20 mouse cellular contexts compared by ENCODE assay signal in genomic region chr17:28714006-28714405, GRCm38 (mm10). TPM values are rescaled to one million over a fixed set of nuclear protein-coding genes. Genes with fewer than 3 reads are reported as not detected.
DNase-seq lines count a peak whose midpoint lies in the region; ATAC-seq and TF ChIP-seq lines count a peak whose summit lies in the region.
"Had no signal": no experiment of that assay in that cellular context is flagged by ENCODE, and none has a peak within 500 bp of the region (broad histone marks: within the 10 kb centered on the region; RNA-seq: fewer than 3 reads in every experiment).

No protein-coding gene starts in this region.

- no peaks in the 10 kb centered on the region for H3K9me3 ChIP-seq in liver, embryonic 14.5 days (ENCODE audit: control insufficient read depth, low read length)
- H3K9me3 ChIP-seq in liver, embryonic 11.5 days (ENCODE audit: control insufficient read depth, low read length) = no peaks in the 10 kb centered on the region; the same call in 1 of the 2 replicates
- no peaks in the 10 kb centered on the region for H3K9me3 ChIP-seq in stomach, postnatal 0 days (ENCODE audit: control insufficient read depth, low read length)
- H3K9me3 ChIP-seq: forebrain, embryonic 10.5 days; heart, embryonic 15.5 days had no signal

- no peak overlapping the region for H3K4me2 ChIP-seq in liver, embryonic 14.5 days (ENCODE audit: low read depth)
- no peak overlapping the region for H3K4me2 ChIP-seq in liver, embryonic 11.5 days
- no peak overlapping the region for H3K4me2 ChIP-seq in stomach, postnatal 0 days (replicated peaks; ENCODE audit: low read depth)
- H3K4me2 ChIP-seq: heart, embryonic 15.5 days had no signal

- TF ChIP-seq EP300 in liver, embryonic 14.5 days (IDR thresholded peaks at IDR 0.05; ENCODE audit: low read depth) = no peak
- no peak for TF ChIP-seq EP300 in stomach, postnatal 0 days (optimal IDR thresholded peaks at IDR 0.05)

- H3K27ac ChIP-seq in gastrocnemius, adult 2 months = no peak overlapping the region
- no peak overlapping the region for H3K27ac ChIP-seq in liver, embryonic 14.5 days
- H3K27ac ChIP-seq in liver, embryonic 11.5 days (ENCODE audit: low read depth, low read length) = no peak overlapping the region
- no peak overlapping the region for H3K27ac ChIP-seq in stomach, postnatal 0 days (replicated peaks)
- H3K27ac ChIP-seq: forebrain, embryonic 10.5 days; heart, embryonic 15.5 days had no signal

- peaks cover 0 to 15% of the 10 kb centered on the region in 2 experiments; a peak in 2 of 4 replicates for H3K4me1 ChIP-seq in liver, embryonic 14.5 days (replicated peaks; ENCODE audit: control insufficient read depth in 2 of 2, insufficient read depth in 2 of 2, low read length in 1 of 2)
- peaks cover 24% of the 10 kb centered on the region for H3K4me1 ChIP-seq in liver, embryonic 11.5 days (replicated peaks; ENCODE audit: control insufficient read depth, insufficient read depth, low read length)
- no peaks in the 10 kb centered on the region for H3K4me1 ChIP-seq in stomach, postnatal 0 days (replicated peaks; ENCODE audit: control insufficient read depth, insufficient read depth)

- WGBS in liver, embryonic 14.5 days (ENCODE audit: insufficient replicate concordance) = 94% methylated on average over 3 of the region's 3 CpGs
- 93% methylated on average over 3 of the region's 3 CpGs for WGBS in liver, embryonic 11.5 days
- WGBS in stomach, postnatal 0 days = 100% methylated on average over 3 of the region's 3 CpGs

- H3K27me3 ChIP-seq in liver, embryonic 14.5 days (ENCODE audit: control insufficient read depth, insufficient read depth, low read length) = no peaks in the 10 kb centered on the region
- no peaks in the 10 kb centered on the region for H3K27me3 ChIP-seq in liver, embryonic 11.5 days (replicated peaks; ENCODE audit: control insufficient read depth, insufficient read depth, low read length)
- no peaks in the 10 kb centered on the region for H3K27me3 ChIP-seq in Patski
- no peaks in the 10 kb centered on the region for H3K27me3 ChIP-seq in stomach, postnatal 0 days (ENCODE audit: control insufficient read depth, insufficient read depth, low read length)
- H3K27me3 ChIP-seq: heart, embryonic 15.5 days had no signal

- CTCF ChIA-PET in Patski (lab: Charles Lee) = no interaction called here

- in situ Hi-C loops in Patski (cut with MboI; ENCODE audit: low pct_unique_long_range_greater_than_20kb) = no loop called here

- POLR2A ChIA-PET in Patski (lab: Charles Lee) = no interaction called here

- no peak for ATAC-seq in liver, embryonic 14.5 days (ENCODE audit: insufficient read depth)
- ATAC-seq in liver, embryonic 11.5 days (replicated peaks; ENCODE audit: low FRiP score) = no peak
- ATAC-seq in Patski = no peak
- no peak for ATAC-seq in stomach, postnatal 0 days (ENCODE audit: low FRiP score, low TSS enrichment)
- ATAC-seq: hindbrain, embryonic 16.5 days; midbrain, embryonic 16.5 days had no signal

- no peak overlapping the region for H3K4me3 ChIP-seq in gastrocnemius, adult 2 months
- H3K4me3 ChIP-seq in liver, embryonic 14.5 days (ENCODE audit: insufficient read depth in 1 of 2, low read depth in 2 of 2, low read length in 2 of 2) = no peak overlapping the region
- no peak overlapping the region for H3K4me3 ChIP-seq in liver, embryonic 11.5 days (ENCODE audit: low read depth, low read length)
- no peak overlapping the region for H3K4me3 ChIP-seq in stomach, postnatal 0 days (ENCODE audit: low read depth, low read length)
- H3K4me3 ChIP-seq: forebrain, embryonic 10.5 days; heart, embryonic 15.5 days had no signal

- no peak overlapping the region for H3K9ac ChIP-seq in liver, embryonic 14.5 days (replicated peaks)
- no peak overlapping the region for H3K9ac ChIP-seq in liver, embryonic 11.5 days (ENCODE audit: low read depth, low read length)
- H3K9ac ChIP-seq in stomach, postnatal 0 days (ENCODE audit: low read length) = no peak overlapping the region
- H3K9ac ChIP-seq: heart, embryonic 15.5 days had no signal

- DNase-seq in gastrocnemius, adult 2 months = peak; percentile 9
- no peak for DNase-seq in gastrocnemius, adult 8-10 months (ENCODE audit: low spot score in 2 of 2)
- no peak for DNase-seq in liver, embryonic 14.5 days (ENCODE audit: low read depth in 3 of 3, low spot score in 3 of 3)
- no peak for DNase-seq in liver, embryonic 11.5 days (ENCODE audit: low spot score)
- no peak for DNase-seq in Patski (ENCODE audit: low read depth, low spot score)
- DNase-seq in stomach, postnatal 0 days (ENCODE audit: low spot score) = no peak
- no peak for DNase-seq in spleen, adult 12 weeks (ENCODE audit: low spot score)
- DNase-seq: cerebellum, adult 2 months; gastrocnemius, postnatal 10 days; heart, adult 18-20 months; heart, postnatal 4 days; kidney, adult 8-10 months; kidney, postnatal 14 days; lung, postnatal 14 days; right cerebral cortex, postnatal 25 days had no signal

- intact Hi-C loops in gastrocnemius, adult 2 months (cut with DNase I) = no loop called here

- H3K36me3 ChIP-seq in liver, embryonic 14.5 days (replicated peaks; ENCODE audit: control insufficient read depth, insufficient read depth, low read depth) = peaks cover 30% of the 10 kb centered on the region
- H3K36me3 ChIP-seq in liver, embryonic 11.5 days (ENCODE audit: control insufficient read depth, insufficient read depth, low read length) = peaks cover 28% of the 10 kb centered on the region
- peaks cover 6% of the 10 kb centered on the region; the same call in 1 of the 2 replicates for H3K36me3 ChIP-seq in stomach, postnatal 0 days (ENCODE audit: control insufficient read depth, insufficient read depth, low read length)

- TF ChIP-seq CTCF in gastrocnemius, adult 2 months (IDR thresholded peaks at IDR 0.05) = peak; percentile 28; the same call in 1 of the 2 replicates
- TF ChIP-seq CTCF in liver, embryonic 14.5 days (IDR thresholded peaks at IDR 0.05; ENCODE audit: low read depth) = peak; percentile 14
- peak; percentile 51 for TF ChIP-seq CTCF in Patski (IDR thresholded peaks at IDR 0.05)
- peak; percentile 39 for TF ChIP-seq CTCF in stomach, postnatal 0 days (IDR thresholded peaks at IDR 0.05; ENCODE audit: low read depth)

RNA-seq across cellular contexts. Expression of gene AC170998.1, which starts 11.9 kb away (rescaled TPM):
- total RNA-seq in gastrocnemius, adult 2 months (2021) = under 1 TPM; 0.39 to 0.71 TPM
- 1 to 10 TPM in 1 of 4 experiments, under 1 TPM in 1, not detected in 2; 0.86 to 1.7 TPM for total RNA-seq in gastrocnemius, adult 8-10 months (2022)
- 0.06 and 0.58 TPM in 2 replicates for polyA plus RNA-seq in liver, embryonic 14.5 days (2012; rRNA removed)
- 0.40 and 0.74 TPM in 2 replicates for polyA plus RNA-seq in liver, embryonic 14.5 days (2014; fragmentation: Nextera tagmentation; extraction: Ambion mirVana)
- polyA plus RNA-seq in liver, embryonic 11.5 days (2014; fragmentation: Nextera tagmentation; extraction: Ambion mirVana) = 0.84 and 3.6 TPM in 2 replicates
- 30.9 TPM for polyA plus RNA-seq in Patski (2021)
- polyA plus RNA-seq in stomach, postnatal 0 days (2015; fragmentation: Nextera tagmentation; extraction: Ambion mirVana) = 1.0 and 1.2 TPM in 2 replicates

RNA-seq across cellular contexts. Expression of gene Mapk14, which starts 22.9 kb away (rescaled TPM):
- 10 to 100 TPM; 87.8 to 99.6 TPM for total RNA-seq in gastrocnemius, adult 2 months (2021)
- 100 to 1,000 TPM; 107 to 121 (median 113) TPM for total RNA-seq in gastrocnemius, adult 8-10 months (2022)
- polyA plus RNA-seq in liver, embryonic 14.5 days (2012; rRNA removed) = 30.3 and 37.8 TPM in 2 replicates
- 33.2 and 36.1 TPM in 2 replicates for polyA plus RNA-seq in liver, embryonic 14.5 days (2014; fragmentation: Nextera tagmentation; extraction: Ambion mirVana)
- polyA plus RNA-seq in liver, embryonic 11.5 days (2014; fragmentation: Nextera tagmentation; extraction: Ambion mirVana) = 58.5 and 64.6 TPM in 2 replicates
- 77.9 TPM for polyA plus RNA-seq in Patski (2021)
- polyA plus RNA-seq in stomach, postnatal 0 days (2015; fragmentation: Nextera tagmentation; extraction: Ambion mirVana) = 31.4 and 33.4 TPM in 2 replicates

RNA-seq across cellular contexts. Expression of gene Slc26a8, which starts 24.0 kb away (rescaled TPM):
- under 1 TPM; 0.38 to 0.50 TPM for total RNA-seq in gastrocnemius, adult 2 months (2021)
- under 1 TPM in 3 of 4 experiments, not detected in 1; 0.10 to 0.63 (median 0.46) TPM for total RNA-seq in gastrocnemius, adult 8-10 months (2022)
- polyA plus RNA-seq in liver, embryonic 14.5 days (2012; rRNA removed) = 0.26 and 0.35 TPM in 2 replicates
- polyA plus RNA-seq in liver, embryonic 14.5 days (2014; fragmentation: Nextera tagmentation; extraction: Ambion mirVana) = 0.11 and 0.21 TPM in 2 replicates
- polyA plus RNA-seq in liver, embryonic 11.5 days (2014; fragmentation: Nextera tagmentation; extraction: Ambion mirVana) = 0.34 and 0.75 TPM in 2 replicates
- polyA plus RNA-seq in Patski (2021) = 0.73 TPM
- 0.24 and 0.50 TPM in 2 replicates for polyA plus RNA-seq in stomach, postnatal 0 days (2015; fragmentation: Nextera tagmentation; extraction: Ambion mirVana)

RNA-seq across cellular contexts. Expression of gene Mapk13, which starts 55.1 kb away (rescaled TPM):
- under 1 TPM in 1 of 2 experiments, not detected in 1; 0.13 TPM for total RNA-seq in gastrocnemius, adult 2 months (2021)
- under 1 TPM in 1 of 4 experiments, not detected in 3; 0.34 TPM for total RNA-seq in gastrocnemius, adult 8-10 months (2022)
- 1.5 and 1.6 TPM in 2 replicates for polyA plus RNA-seq in liver, embryonic 14.5 days (2012; rRNA removed)
- 1.5 and 1.6 TPM in 2 replicates for polyA plus RNA-seq in liver, embryonic 14.5 days (2014; fragmentation: Nextera tagmentation; extraction: Ambion mirVana)
- polyA plus RNA-seq in liver, embryonic 11.5 days (2014; fragmentation: Nextera tagmentation; extraction: Ambion mirVana) = 5.0 and 5.5 TPM in 2 replicates
- 0.23 TPM for polyA plus RNA-seq in Patski (2021)
- polyA plus RNA-seq in stomach, postnatal 0 days (2015; fragmentation: Nextera tagmentation; extraction: Ambion mirVana) = 211 and 220 TPM in 2 replicates
- total RNA-seq: megakaryocyte-erythroid progenitor cell, adult 5-6 weeks had no signal
